Mouse (Mus musculus) lung, postnatal 0 days (tissue): ENCODE measurements around the gene Tnni3k. TPM values are rescaled to one million over a fixed set of nuclear protein-coding genes. Genes with fewer than 3 reads are reported as not detected.
A peak's percentile ranks its signal among the peaks of the same experiment; 100 is the strongest.

Experiments used
- ATAC-seq: fragments of 200-750 bp; cut with Nextera tagmentation; 2 replicates; pipeline ENCODE4 v1.8.0; 2017; ENCODE audit warnings: moderate library complexity
- DNase-seq: peaks from one replicate; pipeline ENCODE4 v3.0.0-alpha.2; 2016; ENCODE audit warnings: low spot score
- H3K27ac ChIP-seq: fragments of 300-500 bp; sonication (generic); 2 replicates; pipeline ENCODE4 v1.5.1; 2014; ENCODE audit warnings: antibody characterized with exemption, mild to moderate bottlenecking, low read length, mixed read lengths
- H3K27me3 ChIP-seq: fragments of 300-500 bp; sonication (generic); replicated peaks from 2 replicates; pipeline ENCODE4 v1.6.1; 2014; ENCODE audit warnings: low read length, mixed read lengths; ENCODE audit not compliant: insufficient read depth
- H3K36me3 ChIP-seq: fragments of 300-500 bp; sonication (generic); 2 replicates; pipeline ENCODE4 v1.6.1; 2014; ENCODE audit warnings: low read length, mixed read lengths; ENCODE audit not compliant: insufficient read depth
- H3K4me1 ChIP-seq: fragments of 300-500 bp; sonication (generic); 2 replicates; pipeline ENCODE4 v1.6.1; 2014; ENCODE audit warnings: antibody characterized with exemption, low read depth, low read length, mixed read lengths; ENCODE audit not compliant: insufficient read depth
- H3K4me2 ChIP-seq: fragments of 300-500 bp; sonication (generic); replicated peaks from 2 replicates; pipeline ENCODE4 v1.6.1; 2014; ENCODE audit warnings: low read depth, mild to moderate bottlenecking, low read length, moderate library complexity, mixed read lengths
- H3K4me3 ChIP-seq: fragments of 300-500 bp; sonication (generic); 2 replicates; pipeline ENCODE4 v1.5.1; 2014; ENCODE audit warnings: low read depth, low read length
- H3K9ac ChIP-seq: fragments of 300-500 bp; sonication (generic); replicated peaks from 2 replicates; pipeline ENCODE4 v1.6.1; 2014; ENCODE audit warnings: low read depth, mild to moderate bottlenecking
- H3K9me3 ChIP-seq: fragments of 300-500 bp; sonication (generic); 2 replicates; pipeline ENCODE4 v1.6.1; 2016; ENCODE audit warnings: low read length, mixed read lengths
- CTCF ChIP-seq: IDR thresholded peaks from 2 replicates; pipeline ENCODE4 v1.5.1; 2016; ENCODE audit warnings: antibody characterized with exemption, mild to moderate bottlenecking
- EP300 ChIP-seq: IDR thresholded peaks from 2 replicates; pipeline ENCODE4 v1.6.1; 2016; ENCODE audit warnings: antibody characterized with exemption, mild to moderate bottlenecking, control low read depth
- WGBS: fragments of 180-500 bp; shearing (Covaris S2); extraction: QIAGEN DNeasy Blood & Tissue Kit; methylation state at CpG from one replicate; pipeline ENCODE4 v1.1.7; 2014; 5-methylcytosine and 5-hydroxymethylcytosine counted together
- polyA plus RNA-seq: library from polyadenylated mRNA; unstranded; fragments of >200 nt; fragmentation: Nextera tagmentation; extraction: Ambion mirVana; gene quantifications from 2 replicates; pipeline ENCODE4 v1.2.1, GENCODE M21; 2015

The Tnni3k gene
- polyA plus RNA-seq, 1 experiment from 2014 or later, result 0.75 TPM

GRCm38 (mm10) chr3:154771651-154772050 is 283.6 kb downstream of the Tnni3k start:
- Histone ChIP-seq H3K27me3 (no peaks in the 10 kb centered on the region), H3K9ac (no peak overlapping the region), H3K9me3 (no peaks in the 10 kb centered on the region), H3K4me1 (no peaks in the 10 kb centered on the region), H3K27ac (no peak overlapping the region), H3K36me3 (no peaks in the 10 kb centered on the region), H3K4me3 (no peak overlapping the region), H3K4me2 (no peak overlapping the region)
- ATAC-seq (no peak), DNase-seq (no peak)
- 73% methylated on average over 2 of the region's 2 CpGs for WGBS
- TF ChIP-seq EP300, result no peak
- TF ChIP-seq CTCF, result no peak

- Histone ChIP-seq H3K9me3 (no peaks in the 10 kb centered on the region), H3K4me1 (no peaks in the 10 kb centered on the region), H3K27me3 (no peaks in the 10 kb centered on the region), H3K36me3 (no peaks in the 10 kb centered on the region), H3K4me2 (no peak overlapping the region), H3K9ac (no peak overlapping the region), H3K4me3 (no peak overlapping the region), H3K27ac (no peak overlapping the region)
- ATAC-seq (no peak), DNase-seq (no peak)
- 82% methylated on average over 4 of the region's 4 CpGs for whole genome bisulfite sequencing
- no peak for TF ChIP-seq CTCF
- no peak for TF ChIP-seq EP300
These were observed 288.9 kb downstream of the Tnni3k start for GRCm38 (mm10) chr3:154766321-154766720.

- no peak for DNase-seq
- no peaks in the 10 kb centered on the region for H3K4me1 ChIP-seq
These were observed 291.1 kb downstream of the Tnni3k start for GRCm38 (mm10) chr3:154764115-154764514.

GRCm38 (mm10) chr3:154763374-154763773 is 291.8 kb downstream of the Tnni3k start:
- 36% methylated on average over 9 of the region's 9 CpGs for WGBS
- Histone ChIP-seq H3K4me1 (no peaks in the 10 kb centered on the region), H3K9ac (no peak overlapping the region), H3K4me2 (no peak overlapping the region), H3K4me3 (no peak overlapping the region), H3K27ac (no peak overlapping the region), H3K36me3 (no peaks in the 10 kb centered on the region), H3K9me3 (no peaks in the 10 kb centered on the region), H3K27me3 (no peaks in the 10 kb centered on the region)
- TF ChIP-seq CTCF (no peak), EP300 (no peak)
- DNase-seq, result peak; percentile 5
- ATAC-seq, result no peak

More at GRCm38 (mm10) chr3:154764115-154764514, 291.1 kb downstream of the Tnni3k start:
- Histone ChIP-seq H3K27ac (no peak overlapping the region), H3K9me3 (no peaks in the 10 kb centered on the region), H3K36me3 (no peaks in the 10 kb centered on the region), H3K4me3 (no peak overlapping the region), H3K4me2 (no peak overlapping the region), H3K27me3 (no peaks in the 10 kb centered on the region), H3K9ac (no peak overlapping the region)
- TF ChIP-seq EP300, result no peak
- TF ChIP-seq CTCF, result no peak
- WGBS, result 73% methylated on average over 7 of the region's 7 CpGs
- ATAC-seq, result no peak; the same call in 1 of the 2 replicates

DNA sequence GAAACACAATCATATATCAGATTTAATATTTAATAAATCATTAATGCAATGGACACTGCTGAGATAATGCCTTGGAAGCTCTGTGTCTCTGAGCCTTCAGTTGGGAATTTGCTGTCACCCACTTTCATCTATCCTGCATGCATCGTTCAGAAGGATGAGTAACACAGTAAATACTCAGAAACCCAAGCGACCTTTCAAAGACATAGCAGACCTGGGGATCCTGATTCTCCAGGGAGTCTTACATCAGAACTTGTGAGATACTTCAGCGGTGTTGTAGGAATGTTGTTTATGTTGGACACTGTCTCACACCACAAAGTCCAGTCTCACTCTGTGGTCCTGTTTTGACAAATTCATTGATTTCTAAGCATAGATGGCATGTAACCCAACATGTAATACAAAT is 294.1 kb downstream of the Tnni3k start:
- Histone ChIP-seq H3K9me3 (no peaks in the 10 kb centered on the region), H3K27me3 (no peaks in the 10 kb centered on the region), H3K27ac (no peak overlapping the region), H3K4me2 (no peak overlapping the region), H3K4me3 (no peak overlapping the region), H3K36me3 (no peaks in the 10 kb centered on the region), H3K9ac (no peak overlapping the region), H3K4me1 (no peaks in the 10 kb centered on the region)
- DNase-seq (no peak), ATAC-seq (no peak)
- no peak for TF ChIP-seq CTCF
- TF ChIP-seq EP300, result no peak
- WGBS, result 76% methylated on average over 3 of the region's 3 CpGs

DNA sequence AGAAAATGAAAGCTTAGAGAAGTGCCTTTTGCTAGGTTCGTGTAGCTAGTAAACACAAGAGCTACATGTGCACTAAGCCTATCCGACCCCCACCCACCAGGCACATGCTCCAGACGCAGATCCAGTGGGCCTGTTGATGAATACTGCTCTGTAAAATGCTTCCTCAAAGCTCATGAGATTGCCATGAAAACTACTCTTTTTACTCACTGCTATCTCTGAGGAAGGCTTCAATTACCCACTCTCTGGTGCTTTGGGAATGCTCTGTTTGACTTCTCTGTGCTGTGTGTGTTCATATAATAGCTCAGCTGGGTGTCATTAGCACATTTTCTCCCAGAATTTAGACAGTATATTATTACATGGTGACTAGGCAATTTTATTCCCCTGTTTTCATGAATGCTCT is 297.1 kb downstream of the Tnni3k start:
- WGBS, result 66% methylated on average over 3 of the region's 3 CpGs
- Histone ChIP-seq H3K4me2 (no peak overlapping the region), H3K9ac (no peak overlapping the region), H3K27me3 (no peaks in the 10 kb centered on the region), H3K27ac (no peak overlapping the region), H3K9me3 (no peaks in the 10 kb centered on the region), H3K4me1 (no peaks in the 10 kb centered on the region), H3K4me3 (no peak overlapping the region), H3K36me3 (no peaks in the 10 kb centered on the region)
- TF ChIP-seq CTCF (no peak), EP300 (no peak)
- DNase-seq (no peak), ATAC-seq (no peak)

GRCm38 (mm10) chr3:154755225-154755624 is 300.0 kb downstream of the Tnni3k start:
- DNase-seq, result no peak
- TF ChIP-seq CTCF, result no peak
- no peak for TF ChIP-seq EP300
- no peak for ATAC-seq
- no peak overlapping the region for H3K4me3 ChIP-seq
- no peaks in the 10 kb centered on the region for H3K9me3 ChIP-seq
- no peaks in the 10 kb centered on the region for H3K36me3 ChIP-seq
- no peak overlapping the region for H3K4me2 ChIP-seq
- no peak overlapping the region for H3K27ac ChIP-seq
- H3K9ac ChIP-seq, result no peak overlapping the region
- whole genome bisulfite sequencing, result 86% methylated on average over 3 of the region's 3 CpGs
- no peaks in the 10 kb centered on the region for H3K4me1 ChIP-seq
- no peaks in the 10 kb centered on the region for H3K27me3 ChIP-seq
